Mouse (Mus musculus): ENCODE data around the gene Gpbp1.

- TF ChIP-seq GATA1 (IDR thresholded peaks at IDR 0.05; ENCODE audit: borderline replicate concordance, low read length), result no peak
- TF ChIP-seq FLI1 (IDR thresholded peaks at IDR 0.05; ENCODE audit: low read length), result no peak
Observed at GRCm38 (mm10) chr13:111456790-111457189, 33.1 kb downstream of the Gpbp1 start.
